Mouse (Mus musculus) gonadal fat pad, adult 2 months (tissue): ENCODE data around the gene Bcam. TPM values are rescaled to one million over a fixed set of nuclear protein-coding genes. Genes with fewer than 3 reads are reported as not detected.

Experiments used
- DNase-seq: peaks from one replicate; pipeline ENCODE4 v3.0.0-alpha.2; 2012; ENCODE audit warnings: low read depth
- polyA plus RNA-seq: library from polyadenylated mRNA; depleted of rRNA; stranded (reverse); fragments of >200 nt; gene quantifications from 2 replicates; pipeline ENCODE4 v1.2.3, GENCODE M21; 2012

Bcam gene
- polyA plus RNA-seq, 1 experiment: 133 TPM

DNA sequence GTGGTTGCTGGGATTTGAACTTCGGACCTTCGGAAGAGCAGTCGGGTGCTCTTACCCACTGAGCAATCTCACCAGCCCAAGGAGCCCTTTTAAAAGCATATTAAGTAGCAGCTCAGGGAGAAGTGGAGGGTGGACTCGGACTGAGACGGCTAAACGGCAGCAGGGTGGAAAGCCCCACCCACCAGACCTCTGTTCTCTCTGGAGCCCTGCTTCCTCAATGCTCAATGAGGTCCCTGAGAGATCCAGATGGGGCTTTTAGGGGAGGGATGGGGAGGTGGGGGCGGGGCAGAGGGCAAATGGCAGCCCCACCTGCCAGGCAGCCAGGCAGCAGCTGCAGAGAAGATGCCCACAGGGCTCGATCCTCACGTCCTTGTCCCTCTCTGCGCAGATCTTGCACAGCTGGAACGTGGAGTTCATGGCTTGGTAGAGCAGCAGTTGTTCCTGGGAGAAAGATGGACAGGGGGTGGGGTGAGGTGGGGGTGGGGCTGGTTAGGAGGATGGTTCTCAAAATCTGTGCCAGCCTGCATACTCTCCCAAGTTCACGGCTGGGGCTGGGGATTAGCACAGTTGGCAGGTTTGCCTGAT, 15.2 kb upstream of the Bcam start:
- DNase-seq: no peak

DNA sequence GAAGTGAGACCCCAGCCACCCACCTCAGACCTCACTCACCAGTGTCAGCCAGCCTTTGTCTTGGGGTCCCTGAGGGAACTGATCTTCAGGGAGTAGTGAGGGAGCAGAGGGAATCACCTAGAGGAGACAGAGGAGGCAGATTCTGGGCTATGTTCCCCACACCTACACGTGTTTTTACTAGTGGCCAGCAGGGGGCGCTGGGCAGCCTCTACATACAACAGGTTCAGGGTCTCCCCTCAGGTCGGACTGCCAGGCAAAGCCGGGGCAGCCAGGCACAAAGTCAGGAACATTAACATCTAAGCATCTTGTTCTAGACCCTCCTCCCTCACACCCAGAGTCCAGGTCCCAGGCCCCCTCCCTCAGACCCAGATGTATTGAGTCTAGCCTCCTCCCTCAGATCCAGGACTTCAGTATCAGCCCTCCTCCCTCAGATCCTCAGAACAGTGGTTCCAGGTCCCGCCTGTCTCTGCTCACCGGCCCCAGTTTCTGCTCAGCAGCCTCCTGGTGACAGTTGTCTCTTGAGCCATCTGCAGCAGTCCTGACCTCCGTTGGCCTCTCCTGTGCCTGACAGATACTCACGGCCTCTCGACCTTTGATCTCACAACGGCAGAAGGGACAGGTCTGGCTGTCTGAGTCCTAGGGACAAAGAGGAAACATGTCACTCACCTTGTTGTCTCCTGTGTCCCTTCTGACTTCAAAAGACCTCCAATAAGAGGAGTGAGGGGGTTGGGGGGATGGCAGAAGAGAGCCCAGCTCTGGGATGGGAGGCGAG, 14.1 kb upstream of the Bcam start:
- DNase-seq: no peak

DNA sequence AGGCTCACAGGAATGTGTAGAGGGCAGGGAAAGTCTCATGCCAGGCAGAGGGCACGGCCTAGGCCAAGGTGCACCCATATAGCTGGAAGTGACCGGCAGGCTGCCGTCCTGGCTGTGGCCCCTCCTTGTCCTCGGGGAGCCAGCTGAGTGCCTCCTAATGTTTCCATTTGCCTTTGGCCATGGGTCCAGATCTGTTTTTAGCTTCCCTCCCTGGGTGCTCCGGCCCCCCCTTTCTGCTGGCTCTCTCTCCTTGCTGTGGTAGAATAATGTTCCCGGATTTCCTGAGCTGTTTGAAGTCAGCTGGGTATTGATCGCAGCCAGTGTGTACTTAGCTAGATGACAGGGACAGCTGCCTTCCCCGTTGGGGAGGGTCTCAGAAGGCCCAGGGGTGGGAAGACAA, 12.8 kb upstream of the Bcam start:
- no peak for DNase-seq

DNA sequence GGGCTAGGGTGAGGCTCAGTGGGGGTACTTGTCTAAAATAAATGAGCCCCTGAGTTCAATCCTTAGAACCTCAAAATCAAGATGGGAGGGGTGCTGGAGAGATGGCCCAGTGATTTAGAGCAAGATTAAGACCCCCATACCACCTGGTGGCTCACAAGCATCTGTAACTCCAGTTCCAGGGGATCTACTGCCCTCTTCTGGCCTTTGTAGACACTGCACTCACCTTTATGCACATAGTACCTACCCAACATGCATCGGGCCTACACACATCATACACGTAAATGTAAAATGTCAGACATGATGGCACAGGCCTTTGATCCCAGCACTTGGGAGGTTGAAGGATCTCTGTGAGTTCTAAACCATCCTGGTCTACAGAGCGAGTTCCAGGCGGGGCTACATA, 11.8 kb upstream of the Bcam start:
- no peak for DNase-seq

DNA sequence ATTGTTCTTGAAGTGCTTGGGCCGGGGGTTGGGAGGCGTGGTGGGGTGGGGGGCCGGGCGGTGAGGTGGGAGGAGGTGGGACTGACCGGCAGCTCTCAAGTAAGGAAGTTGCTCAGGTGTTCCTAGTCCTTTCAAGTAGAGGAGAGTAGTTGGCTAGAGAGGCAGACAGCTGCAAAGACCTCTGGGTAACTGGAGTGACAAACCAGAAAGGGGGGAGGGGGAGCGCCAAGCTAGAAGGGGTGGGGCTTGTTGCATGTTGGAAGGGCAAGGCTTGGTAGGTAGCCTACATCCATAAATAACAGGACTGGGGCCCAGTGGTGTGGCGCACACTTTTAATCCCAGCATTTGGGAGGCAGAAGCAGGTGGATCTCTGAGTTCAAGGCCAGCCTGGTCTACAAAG, 10.9 kb upstream of the Bcam start:
- no peak for DNase-seq

DNA sequence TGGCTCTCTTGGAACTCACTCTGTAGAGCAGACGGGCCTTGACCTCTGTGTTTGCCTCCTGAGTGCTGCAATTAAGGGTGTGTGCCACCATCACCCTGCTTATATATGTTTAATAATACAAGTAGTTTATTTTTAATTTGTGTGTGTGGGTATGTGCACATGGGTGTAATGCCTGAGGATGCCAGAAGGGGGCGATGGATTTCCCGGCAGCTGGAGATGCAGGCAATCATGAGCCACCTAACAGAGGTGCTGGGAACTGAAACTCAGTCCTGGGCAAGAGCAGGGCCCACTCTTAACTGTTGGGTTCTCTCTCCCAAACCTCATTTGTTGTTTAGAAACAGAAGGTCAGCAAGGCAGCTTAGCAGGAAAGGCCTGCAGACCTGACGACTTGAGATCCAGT, 9.1 kb upstream of the Bcam start:
- DNase-seq: no peak

DNA sequence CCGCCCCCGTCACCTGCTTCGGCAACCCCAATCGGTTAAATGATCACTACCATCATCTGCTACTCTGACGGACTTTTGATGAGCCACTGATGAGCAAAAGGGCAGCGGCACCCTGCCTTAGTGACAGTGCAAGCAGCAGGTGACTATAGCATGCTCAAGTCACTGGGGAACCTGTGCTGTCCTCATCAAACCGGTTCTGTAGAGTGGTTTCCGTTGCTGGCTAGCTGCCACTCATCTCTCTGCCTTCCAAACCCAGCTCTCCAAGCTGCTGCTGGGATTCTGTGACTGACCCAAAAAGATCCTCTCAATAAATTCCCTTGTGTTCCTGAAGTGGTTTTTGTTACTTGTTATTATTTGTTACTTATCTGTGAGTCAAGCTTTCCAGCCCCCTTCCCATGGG, 7.8 kb upstream of the Bcam start:
- DNase-seq: peak; percentile 36

DNA sequence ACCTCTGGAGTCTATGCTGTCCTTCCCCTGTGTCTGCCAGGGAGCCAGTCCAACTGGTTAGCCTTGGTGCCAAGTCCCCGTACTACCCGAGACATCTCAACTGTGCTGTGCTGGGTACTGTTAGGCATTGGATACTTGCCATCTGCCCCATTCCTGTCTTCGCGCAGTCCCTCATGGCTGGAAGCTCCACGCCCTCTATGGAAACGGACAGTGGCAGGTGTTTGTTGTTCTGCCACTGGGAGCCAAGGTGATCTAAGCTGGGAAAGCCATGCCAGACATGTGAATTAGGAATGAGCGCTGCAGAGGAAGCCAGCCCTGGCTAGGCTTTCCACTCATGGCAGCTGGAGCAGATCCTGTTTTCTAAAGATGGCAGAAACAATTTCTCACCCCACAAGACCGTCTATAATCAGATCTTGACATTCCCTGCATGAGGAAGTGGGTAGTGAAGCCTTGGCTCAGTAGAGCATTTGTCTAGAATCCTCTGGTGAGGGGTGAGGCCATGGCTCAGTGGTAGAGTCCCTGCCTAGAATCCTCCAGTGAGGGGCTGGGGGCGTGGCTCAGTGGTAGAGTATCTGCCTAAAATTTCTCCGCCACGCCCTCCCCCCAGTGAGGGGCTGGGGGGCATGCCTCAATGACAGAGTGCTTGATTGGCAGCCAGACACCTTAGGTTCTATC, 6.4 kb upstream of the Bcam start:
- no peak for DNase-seq

DNA sequence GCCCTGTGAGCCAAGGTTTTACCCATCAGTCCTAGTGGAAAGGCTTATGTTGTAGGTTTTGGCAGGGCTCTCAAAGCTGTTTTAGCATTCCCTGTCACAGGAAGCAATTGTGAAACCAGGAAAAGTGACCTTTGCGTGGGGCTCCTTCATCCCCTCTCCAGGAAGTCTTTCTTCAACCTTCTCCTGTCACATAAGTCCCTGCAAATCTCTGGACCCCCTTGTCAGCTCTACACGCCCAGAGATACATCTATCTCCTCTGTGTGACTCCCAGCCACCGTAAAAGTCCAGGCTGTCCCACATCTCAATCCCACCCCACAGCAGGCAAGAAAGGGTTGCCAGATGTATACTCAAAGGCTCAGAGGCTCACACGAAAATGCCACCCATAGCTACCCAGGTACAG, 866 bp upstream of the Bcam start:
- no peak for DNase-seq

DNA sequence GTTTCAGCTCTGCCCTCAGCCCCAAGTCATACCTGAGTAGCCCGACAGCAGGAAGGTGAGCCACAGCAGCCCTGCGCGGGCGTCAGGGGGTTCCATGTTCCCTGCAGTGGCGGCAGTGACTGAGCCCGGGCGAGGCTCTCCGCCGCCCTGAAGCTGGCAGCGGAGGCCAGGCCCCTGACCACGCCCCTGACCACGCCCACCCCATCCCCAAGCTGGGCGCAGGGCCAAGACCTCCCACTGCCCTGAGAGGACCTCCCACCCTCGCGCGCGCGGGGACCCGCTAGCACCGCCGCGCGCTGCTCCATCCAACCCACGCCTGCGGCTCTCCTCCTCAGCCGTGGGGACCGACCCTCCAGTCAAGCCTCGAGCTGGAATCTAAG, 451 bp downstream of the Bcam start:
- DNase-seq: no peak

DNA sequence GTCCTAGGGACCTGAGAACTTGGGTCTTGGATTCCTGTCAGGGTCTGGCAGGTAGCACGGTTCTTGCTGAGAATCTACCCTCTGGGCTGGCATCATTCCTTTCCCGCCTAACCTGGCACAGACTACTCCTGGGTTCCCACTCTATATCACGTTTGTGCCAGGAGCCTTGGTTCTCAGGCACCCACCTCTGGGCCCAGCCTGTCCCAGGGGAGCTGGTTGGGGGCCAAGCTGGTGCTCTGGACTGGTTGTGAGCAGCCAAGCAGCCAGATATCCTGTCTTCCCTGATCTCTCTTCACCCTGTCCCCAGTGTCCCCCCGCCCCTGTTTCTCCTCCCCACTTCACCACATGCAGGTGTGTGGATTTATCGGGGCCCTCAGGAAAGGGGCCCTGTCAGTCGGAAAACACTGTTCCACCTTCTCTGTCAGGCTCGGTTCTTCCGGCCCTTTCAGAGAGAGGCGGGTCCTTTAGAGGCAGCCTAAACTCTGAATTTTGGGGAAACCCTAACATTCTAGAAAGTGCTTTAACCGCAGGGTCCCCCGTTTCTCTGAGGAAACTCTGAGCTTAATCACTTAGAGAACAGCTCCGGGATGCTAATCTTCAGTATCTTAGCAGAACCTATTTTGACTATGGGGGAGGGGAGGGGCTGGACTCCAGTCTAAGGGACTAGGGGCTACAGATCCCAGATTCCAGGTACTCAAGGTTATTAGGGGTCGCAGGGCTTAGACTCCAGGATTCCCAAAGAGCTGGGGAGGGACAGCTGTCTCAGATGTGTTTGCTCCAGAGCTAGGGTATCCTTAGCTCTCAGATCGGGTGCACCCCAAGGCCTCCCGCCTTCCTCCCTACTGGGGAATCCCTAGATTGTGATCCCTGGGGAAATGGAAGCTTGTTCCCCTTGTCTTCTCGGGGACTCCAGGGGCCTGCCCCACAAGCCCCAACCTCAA, 1.1 kb downstream of the Bcam start:
- no peak for DNase-seq

DNA sequence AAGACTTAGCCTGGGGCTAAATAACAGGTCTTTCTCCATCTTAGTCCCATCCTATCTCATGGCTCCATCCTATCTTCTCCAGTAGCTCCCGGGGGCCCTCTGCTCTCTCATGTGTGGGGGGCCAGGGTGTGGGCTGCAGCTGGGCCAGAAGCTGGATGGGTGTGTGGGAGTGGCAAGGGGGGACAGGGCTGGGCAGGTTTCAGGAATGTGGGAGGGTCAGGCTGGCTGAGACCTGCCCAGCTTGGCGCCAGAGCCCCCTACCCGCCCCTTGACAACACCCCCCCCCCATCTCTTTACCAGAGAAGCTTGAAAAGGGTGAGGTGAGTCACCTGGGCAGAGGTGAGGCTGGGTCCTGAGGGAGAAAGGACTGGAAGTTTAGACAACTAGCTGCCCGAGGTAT, 1.8 kb downstream of the Bcam start:
- DNase-seq: no peak

DNA sequence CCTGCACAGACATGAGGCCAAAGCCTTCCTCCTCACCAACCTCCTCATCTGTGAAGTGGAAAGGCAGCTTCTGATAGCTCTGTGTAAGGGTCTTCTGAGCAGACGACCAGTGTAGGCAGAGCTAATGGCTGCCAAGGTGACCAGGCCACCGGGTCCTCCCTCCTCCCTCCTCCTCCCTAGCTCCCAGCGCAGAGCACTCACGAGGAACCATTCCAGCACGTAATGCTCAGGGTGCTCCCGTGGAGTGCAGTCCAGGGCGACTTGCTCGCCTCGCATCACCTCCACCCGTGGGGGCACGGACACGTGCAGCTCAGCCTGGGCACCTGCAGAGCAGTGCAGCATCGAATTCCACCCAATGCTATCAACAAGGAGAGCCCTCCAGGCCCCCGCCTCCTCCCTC, 2.6 kb downstream of the Bcam start:
- no peak for DNase-seq

DNA sequence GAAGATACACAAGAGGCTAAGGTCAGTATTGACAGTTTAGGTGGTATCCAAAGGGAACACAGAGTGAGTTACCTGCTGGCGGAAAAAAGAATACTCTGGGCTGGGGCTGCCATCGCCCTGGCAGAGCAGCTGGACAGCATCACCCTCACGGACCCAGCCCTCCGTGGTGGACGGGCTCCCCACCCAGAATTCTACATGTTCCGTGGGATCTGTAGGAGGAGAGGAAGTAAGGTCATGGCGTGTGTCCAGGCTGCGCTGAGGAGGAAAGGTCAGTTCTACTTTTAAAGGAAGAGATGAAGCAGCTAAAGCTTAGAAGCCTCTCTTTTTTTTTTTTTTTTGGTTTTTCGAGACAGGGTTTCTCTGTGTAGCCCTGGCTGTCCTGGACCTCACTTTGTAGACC, 6.2 kb downstream of the Bcam start:
- no peak for DNase-seq

DNA sequence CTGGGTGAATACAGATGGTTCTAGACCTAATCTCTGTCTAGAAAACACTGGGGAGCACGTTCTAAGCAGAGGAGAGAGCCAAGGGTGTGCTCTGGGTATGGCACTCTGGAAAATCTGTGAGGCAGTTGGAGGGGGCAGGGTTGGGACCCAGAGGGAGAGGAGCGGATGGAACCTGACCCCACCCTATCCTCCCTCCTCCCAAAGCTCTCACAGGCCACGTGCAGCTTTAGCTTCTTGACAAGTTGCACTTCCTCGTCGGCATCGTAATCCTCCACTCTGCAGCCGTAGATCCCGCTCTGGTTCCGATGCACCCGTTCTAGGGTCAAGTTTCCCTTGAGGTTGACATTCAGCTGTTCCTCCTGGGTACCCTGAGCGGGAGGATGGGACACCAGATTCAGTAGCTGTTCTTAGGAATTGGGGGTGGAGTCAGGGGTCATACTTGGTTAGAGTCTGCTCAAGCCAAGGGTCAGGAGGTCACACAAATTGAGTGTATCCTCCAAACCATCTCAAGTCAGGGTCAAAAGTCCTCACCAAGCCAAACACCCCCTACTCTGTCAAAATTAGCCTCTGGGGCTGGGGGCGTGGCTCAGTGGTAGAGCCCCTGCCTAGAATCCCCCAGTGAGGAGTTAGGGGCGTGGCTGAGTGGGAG, 6.9 kb downstream of the Bcam start:
- no peak for DNase-seq

DNA sequence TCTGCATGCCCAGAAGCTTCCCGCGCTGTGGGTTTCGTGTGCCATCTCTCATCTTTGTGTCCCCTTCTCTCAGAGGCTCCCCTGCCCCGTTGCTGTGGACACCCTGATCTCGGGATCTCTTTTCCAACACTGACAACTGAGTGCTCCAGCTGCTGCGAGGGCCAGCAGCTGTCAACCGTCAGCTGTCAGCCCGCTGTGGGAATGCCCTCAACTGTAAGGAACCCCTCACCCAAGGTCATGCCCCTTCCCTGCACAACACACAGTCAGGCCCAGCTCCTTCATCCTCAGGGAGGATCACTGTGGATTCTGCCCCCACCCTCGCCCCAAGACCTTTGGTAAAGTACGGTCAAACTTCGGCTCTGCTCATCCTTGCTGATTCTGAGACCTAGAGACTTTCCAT, 8.5 kb downstream of the Bcam start:
- no peak for DNase-seq

DNA sequence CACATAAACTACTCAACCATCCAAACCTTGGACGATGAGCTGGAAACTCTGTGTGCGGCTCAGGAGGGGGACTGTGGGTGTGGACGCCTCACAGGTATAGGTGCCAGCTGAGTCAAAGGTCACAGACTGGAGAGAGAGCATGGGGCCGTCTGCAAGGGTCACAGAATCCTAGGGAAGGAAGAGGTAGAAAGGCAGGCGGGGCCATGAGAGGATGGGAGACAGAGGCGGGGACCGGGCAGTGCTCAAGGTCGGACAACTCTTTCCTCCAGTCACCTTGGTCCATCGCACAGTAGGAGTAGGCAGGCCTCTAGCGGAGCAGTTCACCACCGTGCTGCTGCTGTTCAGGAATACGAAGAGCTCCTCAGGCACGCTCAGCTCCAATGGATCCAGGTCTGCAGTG, 10.8 kb downstream of the Bcam start:
- no peak for DNase-seq

DNA sequence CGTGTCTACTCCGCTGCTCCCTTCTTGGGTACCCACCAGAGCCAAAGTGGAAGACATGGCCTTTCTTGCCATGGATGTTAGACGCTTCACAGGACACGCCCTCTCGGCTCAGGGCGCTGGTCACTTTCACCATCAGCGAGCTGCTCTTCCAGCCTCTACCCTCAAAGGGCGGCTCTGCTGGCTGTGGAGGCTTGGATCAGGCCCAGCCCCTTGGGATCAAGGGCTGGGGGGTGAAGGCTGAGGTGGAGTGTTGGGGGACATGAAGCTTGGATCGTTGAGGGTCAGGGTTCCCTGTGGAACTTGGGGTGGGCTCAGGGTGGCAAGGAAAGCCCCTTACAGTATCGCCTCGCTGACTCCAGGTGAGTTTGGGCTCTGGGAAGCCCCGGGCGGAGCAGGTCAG, 12.2 kb downstream of the Bcam start:
- DNase-seq: no peak

DNA sequence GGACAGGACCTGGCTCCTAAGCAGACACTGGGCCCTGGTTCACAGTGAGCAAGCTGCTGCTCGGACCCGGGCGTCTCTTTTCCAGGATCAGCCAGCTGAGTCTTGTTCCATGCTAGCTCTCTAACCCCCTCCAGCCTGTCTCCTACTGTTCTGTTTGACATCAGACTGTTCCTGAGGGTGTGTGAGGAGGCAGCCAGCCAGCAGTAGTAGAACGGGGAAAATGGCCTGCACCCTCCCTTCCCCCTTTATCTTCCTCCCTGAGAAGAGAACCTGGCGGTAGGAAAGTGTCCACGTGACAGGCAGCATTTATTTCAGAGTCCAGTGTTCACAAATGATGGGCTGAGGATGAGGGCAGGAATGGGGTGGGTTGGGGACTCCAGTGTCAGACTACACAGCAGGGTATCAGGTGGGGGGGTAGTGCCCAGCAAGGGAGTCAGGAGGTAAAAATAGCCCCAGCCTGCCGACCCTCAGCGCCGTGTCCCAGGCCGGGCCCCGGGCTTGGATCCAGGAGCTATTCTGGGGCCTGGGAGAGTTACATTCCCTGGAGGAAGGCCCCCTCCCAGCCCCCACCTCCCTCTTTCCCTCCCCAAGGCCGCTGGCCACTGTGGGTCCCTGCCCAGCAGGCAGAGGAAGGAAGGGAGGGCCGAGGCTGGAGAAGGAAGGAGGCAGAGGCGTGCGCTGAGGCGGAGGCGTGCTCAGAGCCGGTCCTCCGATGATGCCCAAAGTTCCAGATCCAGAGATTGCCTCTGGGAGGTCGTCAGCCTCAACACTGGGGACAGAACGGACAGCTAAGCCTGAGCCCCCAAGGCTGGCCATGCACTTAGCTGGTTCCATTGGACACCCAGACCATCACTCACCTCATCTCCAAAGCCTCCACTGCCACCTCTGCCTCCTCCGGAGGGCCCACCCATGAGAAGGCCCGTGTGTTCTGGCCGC, 14.7 kb downstream of the Bcam start:
- no peak for DNase-seq

DNA sequence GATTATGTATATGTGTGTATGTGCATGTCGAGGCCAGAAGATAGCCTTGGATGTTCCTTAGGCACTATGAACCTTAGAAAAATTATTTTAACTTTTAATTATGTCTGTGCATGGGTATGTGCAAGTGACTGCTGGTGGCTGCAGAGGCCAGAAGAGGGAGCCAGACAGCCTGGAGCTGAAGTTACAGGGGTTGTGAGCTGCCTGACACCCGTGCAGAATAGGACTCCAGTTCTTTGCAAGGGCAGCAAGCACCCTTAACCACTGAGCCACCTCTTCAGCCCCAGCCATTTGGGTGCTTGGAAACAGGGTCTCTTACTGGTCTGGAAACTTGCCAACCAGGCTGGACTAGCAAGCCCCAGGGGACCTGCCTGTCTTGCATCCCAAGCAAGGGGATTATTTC, 15.8 kb downstream of the Bcam start:
- DNase-seq: no peak

DNA sequence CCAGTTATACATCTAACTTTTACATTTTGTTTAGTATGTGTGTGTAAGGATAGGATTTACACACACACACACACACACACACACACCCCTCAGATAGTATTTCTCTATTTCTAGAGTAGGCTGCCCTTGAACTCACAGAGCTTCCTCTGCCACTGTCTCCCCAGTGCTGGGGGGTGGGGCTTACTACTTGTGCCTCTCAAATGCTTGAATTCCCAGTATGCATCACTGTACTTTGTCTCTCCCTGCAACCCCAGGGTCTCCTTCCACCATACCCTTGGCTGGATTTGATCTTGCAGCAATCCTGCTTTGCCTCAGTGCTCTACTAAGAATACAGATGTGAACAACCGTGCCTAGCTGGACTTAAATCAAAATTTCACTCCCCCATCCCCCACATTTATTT, 16.8 kb downstream of the Bcam start:
- DNase-seq: no peak
